Mouse (Mus musculus) liver, embryonic 18 days (tissue): ENCODE data around the gene Fdxacb1. TPM values are rescaled to one million over a fixed set of nuclear protein-coding genes. Genes with fewer than 3 reads are reported as not detected.

Experiments
- polyA plus RNA-seq: library from polyadenylated mRNA; depleted of rRNA; stranded (reverse); fragments of >200 nt; gene quantifications from 2 replicates; pipeline ENCODE4 v1.2.3, GENCODE M21; 2012; rRNA removed

Fdxacb1 gene
- 3.5 and 3.6 TPM in 2 replicates for polyA plus RNA-seq

DNA sequence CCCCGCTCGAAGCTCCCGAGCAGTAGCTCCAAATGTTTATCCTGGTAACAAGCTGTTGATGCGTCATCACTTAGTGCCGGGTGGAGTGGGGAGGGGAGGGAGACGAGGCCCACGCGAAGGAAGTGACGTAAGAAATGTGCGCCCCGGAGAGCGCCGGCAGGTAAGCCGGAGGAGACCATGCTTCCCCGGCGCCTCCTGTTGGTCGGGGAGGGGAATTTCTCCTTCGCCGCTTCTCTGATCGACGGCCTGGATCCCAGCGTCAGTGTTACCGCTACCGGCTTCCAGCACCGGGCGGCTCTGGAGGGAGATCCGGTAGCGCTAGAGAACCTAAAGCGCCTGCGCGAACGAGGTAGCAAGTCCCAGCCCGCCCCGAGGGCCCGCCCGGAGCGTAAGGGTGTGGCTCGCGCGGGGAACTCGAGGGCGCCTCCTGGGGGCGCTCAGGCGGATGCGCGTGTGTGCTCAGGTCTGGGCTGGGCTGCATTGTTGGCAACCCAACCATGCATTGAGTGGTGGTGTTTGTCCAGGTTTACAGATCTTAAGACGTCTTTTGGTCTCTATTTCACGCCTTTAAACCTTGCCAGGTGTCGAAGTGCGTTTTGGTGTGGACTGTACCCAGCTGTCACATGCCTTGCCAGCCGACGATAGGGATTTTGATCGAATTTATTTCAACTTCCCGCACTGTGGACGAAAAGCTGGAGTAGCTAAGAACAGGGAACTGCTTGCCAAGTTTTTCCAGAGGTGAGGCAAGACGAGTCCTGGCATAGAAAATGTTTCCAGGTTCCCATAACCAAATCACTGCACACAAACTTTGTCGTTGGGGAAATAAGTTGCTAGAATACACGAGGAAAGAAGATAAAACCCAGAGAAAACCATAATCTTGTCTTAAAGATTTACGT, at the start of gene Fdxacb1:
Gene Fdxacb1 (plus strand): TSS at position 130 of the 896 bp plus-strand sequence.

DNA sequence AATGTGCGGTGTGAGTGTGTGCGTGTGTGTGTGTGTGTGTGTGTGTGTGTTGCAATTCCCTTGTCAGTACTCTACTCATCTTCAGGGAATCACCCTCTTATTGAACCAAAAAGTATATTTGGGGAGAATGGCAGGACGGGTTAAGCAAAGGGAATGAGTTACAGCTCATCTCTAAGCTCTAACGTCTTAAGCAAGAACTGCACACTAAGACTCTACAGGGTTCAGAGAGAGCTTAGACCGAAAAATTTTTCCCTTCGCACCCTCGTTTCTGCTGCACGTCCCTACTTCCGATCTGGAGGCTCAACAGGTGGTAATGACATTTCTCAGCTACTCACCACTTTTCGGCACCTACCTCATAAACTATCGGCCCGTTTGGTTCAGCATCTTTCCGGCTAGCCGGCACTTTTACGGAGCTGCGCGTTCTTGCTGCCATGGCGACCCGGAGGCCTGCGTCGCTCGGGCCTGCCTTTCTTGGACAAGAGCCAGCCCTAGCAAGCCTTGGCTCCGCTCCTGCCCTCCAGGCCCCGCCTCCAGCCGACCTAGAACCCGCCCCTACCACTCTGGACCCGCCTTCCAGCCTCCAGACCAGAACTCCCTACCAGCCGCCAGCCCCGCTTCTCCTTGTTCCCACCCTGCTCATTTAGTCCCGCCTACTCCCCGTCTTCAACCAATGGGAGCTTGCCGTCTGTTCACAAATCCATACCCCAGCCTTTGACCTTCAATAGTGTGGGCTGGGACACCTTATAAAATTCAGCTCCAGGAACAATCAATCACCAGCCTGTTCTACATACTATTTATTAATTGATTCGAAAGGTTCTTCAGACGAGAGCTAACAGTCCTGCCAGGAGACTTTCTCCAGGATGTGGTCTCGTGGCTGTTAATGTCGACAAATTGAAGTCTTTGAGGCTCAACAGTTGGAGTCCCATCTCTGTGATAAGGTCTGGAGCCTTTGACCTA, 28.8 kb upstream of the Fdxacb1 start, which contains the start of gene Dixdc1:
Gene Dixdc1 (minus strand): TSS at position 604 of the 957 bp plus-strand sequence.

DNA sequence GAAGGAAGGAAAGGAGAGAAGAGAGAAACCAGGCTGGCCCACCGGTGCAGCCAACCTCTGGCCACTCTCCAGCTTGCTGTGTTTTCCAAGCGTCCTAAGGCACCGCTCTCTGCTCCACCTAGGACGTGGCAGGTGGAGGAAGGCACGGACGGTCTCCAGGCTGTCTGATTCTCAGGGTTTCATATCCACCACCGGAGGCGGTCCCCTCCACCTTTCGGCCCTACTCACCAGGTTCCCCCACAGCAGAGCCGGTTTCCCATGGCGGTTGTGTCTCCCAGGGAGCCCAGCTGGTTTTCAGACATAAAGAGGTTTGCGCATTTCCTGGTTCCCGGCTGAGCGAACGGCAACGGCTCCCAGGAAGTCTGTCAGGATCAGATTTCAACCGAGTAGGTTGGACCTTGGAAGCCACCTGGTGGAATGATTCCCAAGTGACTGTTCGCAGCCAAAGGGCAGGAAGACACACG, 21.8 kb upstream of the Fdxacb1 start, which contains the start of gene 2310030G06Rik:
Gene 2310030G06Rik (minus strand): TSS at position 323 of the 464 bp plus-strand sequence.

DNA sequence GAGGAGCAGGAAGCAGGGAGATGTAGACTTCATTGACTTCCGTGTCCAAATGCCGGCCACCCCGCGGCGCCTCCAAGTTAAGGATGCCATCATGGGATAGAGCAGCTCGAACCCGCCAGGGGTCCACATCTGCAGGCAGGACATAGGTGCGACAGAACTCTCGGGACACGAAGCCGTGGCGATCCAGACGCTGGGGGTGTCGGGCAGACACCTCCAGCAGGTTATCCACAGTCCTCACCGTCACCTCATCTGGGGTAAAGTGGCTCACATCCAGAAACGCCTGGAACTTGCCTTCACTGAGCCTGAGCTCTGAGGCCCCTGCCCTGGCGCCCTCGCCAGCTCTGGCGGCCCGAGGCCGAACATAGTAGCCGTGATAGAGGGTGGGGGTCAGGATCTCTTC, 16.7 kb upstream of the Fdxacb1 start, which contains the start of gene Cryab:
Gene Cryab (plus strand): TSS at position 3 of the 400 bp plus-strand sequence.

DNA sequence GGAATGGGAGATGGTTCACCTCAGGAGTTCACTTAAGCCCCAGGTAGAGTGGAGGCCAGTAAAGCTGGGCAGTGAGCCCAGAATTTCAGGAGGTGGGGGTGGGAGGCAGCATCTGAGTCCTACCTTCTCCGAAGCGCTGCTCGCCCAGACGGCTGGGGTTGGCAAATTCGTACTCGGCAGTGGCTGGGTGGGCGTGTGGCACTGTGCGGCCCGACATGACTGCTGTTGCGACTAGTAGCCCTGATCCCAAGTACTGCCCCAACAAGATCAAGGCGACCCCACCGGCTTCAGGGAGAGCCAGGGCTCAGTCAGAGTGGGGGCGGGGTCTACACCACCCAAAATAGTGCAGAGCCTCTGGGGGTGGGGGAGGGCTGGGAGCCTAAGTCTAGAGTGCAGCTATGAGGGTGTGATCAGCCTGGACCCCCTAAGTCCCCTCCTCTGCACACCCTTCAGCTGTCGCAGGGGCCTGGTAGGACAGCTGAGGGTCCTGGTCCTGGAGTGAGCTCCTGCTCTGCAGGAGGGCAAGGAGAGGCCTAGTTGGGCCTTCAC, 15.9 kb upstream of the Fdxacb1 start, which contains the start of gene Hspb2:
Gene Hspb2 (minus strand): TSS at position 301 of the 549 bp plus-strand sequence.

DNA sequence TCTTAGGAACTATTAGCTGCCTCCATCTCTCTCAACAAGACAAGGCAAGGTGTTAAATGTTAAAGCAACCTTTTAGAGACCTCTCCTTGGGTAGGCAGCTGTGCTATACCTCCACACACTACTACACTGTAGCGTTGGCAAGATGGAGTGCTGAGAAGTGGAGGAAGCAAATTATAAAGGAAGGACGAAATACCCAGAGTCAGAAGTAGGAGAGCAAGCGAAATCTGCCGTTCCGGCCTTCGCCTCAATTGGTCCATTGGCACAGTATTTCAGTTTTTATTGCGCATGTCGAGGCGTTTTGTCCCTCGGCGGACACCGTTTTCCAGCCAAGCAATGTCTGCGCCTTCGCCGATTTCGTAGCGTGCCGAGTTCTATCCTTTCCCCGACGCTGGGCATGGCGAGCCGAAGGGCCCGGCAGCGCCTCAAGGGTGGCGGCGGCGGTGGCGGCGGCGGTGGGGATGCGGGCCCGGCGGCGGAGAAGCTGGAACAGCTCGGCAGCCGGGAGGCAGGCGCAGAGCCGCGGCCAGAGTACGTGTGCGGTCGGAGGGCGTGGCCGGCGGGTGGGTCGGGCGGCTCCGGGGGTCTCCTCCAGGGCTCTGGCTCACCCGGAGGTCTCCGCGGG, 7.1 kb downstream of the Fdxacb1 start, which contains the start of the genes Alg9 and 1110032A03Rik:
Gene Alg9 (plus strand): TSS at position 29 of the 622 bp plus-strand sequence.
Gene 1110032A03Rik (minus strand): TSS at position 530 of the 622 bp plus-strand sequence.

Other genes starting within 250 kb of the Fdxacb1 start
- 29.6 and 30.3 TPM in 2 replicates for gene Pts, start 239.5 kb upstream of the Fdxacb1 start, polyA plus RNA-seq
- gene Il18, start 213.4 kb upstream of the Fdxacb1 start, polyA plus RNA-seq, result 10.0 and 12.3 TPM in 2 replicates
- 1.4 and 2.0 TPM in 2 replicates for gene Bco2, start 213.1 kb upstream of the Fdxacb1 start, polyA plus RNA-seq
- not detected in 2 replicates for gene Tex12, start 206.9 kb upstream of the Fdxacb1 start, polyA plus RNA-seq
- gene Sdhd, start 164.4 kb upstream of the Fdxacb1 start, polyA plus RNA-seq, result 266 and 282 TPM in 2 replicates
- 159 and 160 TPM in 2 replicates for gene Timm8b, start 164.3 kb upstream of the Fdxacb1 start, polyA plus RNA-seq
- gene Pih1d2, start 150.9 kb upstream of the Fdxacb1 start, polyA plus RNA-seq, result 0.37 and 0.52 TPM in 2 replicates
- 4.4 and 4.5 TPM in 2 replicates for gene Nkapd1, start 150.8 kb upstream of the Fdxacb1 start, polyA plus RNA-seq
- gene Dlat, start 108.5 kb upstream of the Fdxacb1 start, polyA plus RNA-seq, result 15.9 and 18.7 TPM in 2 replicates
- gene Dixdc1, start 28.7 kb upstream of the Fdxacb1 start, polyA plus RNA-seq, result 3.8 and 4.7 TPM in 2 replicates
- 7.6 and 9.8 TPM in 2 replicates for gene 2310030G06Rik, start 21.7 kb upstream of the Fdxacb1 start, polyA plus RNA-seq
- gene Cryab, start 16.9 kb upstream of the Fdxacb1 start, polyA plus RNA-seq, result 3.7 and 5.2 TPM in 2 replicates
- 1.3 and 1.4 TPM in 2 replicates for gene Hspb2, start 15.9 kb upstream of the Fdxacb1 start, polyA plus RNA-seq
- gene Alg9, start 6.8 kb downstream of the Fdxacb1 start, polyA plus RNA-seq, result 8.5 TPM in 2 replicates
- 22.5 and 25.7 TPM in 2 replicates for gene 1110032A03Rik, start 7.3 kb downstream of the Fdxacb1 start, polyA plus RNA-seq
- gene Ppp2r1b, start 77.1 kb downstream of the Fdxacb1 start, polyA plus RNA-seq, result 14.1 and 14.4 TPM in 2 replicates
- gene Sik2, start 240.8 kb downstream of the Fdxacb1 start, polyA plus RNA-seq, result 4.5 and 5.1 TPM in 2 replicates